Mouse (Mus musculus) c-Kit-positive CD71-positive TER-119-negative erythroid progenitor cells, embryonic 14.5 days (primary cell): Measurements from ENCODE around the gene Sema4a.

ENCODE experiments used
- DNase-seq: peaks from one replicate; pipeline ENCODE4 v3.0.0-alpha.2; 2013; ENCODE audit warnings: low read depth

The Sema4a gene

DNA sequence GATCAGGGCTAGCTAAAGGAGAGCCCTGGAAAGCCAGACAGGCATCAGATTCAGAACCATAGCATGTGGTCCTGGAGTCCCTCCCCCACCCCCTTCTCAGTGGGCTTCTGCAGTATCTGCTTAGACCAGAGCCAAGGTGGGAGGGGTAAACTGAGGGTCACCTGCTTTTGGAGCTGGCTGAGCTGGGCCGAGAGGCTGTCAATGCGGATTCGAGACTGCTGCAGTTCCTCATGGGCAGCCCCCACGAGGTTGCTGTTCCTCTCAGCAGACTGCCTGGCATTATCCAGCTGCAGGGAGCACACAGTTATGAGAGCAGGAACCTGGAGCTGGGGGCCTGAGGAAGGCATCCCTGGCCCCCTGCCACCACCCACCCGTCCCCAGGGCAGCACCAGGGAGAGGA, 25.1 kb upstream of the Sema4a start:
- no peak for DNase-seq

DNA sequence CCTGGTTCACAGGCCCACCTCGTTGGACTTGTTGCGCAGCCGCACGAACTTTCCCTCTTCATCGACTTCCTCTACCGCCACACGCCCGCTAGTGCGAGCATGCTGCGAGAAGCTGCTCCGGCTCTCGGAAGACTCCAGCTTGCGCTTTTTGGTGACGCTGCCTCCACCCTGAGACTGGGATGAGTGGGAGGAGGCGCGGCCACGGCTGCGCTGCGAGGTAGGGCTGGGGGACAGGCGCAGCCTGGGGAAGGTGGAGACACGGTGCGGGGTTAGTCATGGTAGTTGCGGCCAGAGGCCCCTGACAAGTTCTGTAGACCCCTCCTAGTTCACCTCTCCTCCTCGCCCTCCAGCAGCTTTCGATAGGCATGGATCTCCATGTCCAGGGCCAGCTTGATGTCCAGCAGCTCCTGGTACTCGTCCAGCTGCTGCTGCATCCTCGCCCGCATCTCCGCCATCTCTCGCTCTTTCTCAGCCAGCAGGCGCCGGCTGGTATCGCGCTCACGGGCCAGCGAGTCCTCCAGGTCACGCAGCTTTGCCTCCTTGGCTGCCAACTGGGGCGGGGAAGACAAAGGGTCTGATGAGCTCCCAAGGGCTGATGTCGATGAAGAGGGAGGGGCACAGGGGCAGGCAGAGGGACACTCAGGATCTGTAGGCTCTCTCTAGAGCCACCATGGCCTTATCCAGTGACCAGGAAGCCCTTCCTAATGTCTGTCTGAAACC, 23.8 kb upstream of the Sema4a start:
- DNase-seq: no peak

- DNase-seq: no peak
Observed at GRCm38 (mm10) chr3:88483621-88484020, 22.6 kb upstream of the Sema4a start.

DNA sequence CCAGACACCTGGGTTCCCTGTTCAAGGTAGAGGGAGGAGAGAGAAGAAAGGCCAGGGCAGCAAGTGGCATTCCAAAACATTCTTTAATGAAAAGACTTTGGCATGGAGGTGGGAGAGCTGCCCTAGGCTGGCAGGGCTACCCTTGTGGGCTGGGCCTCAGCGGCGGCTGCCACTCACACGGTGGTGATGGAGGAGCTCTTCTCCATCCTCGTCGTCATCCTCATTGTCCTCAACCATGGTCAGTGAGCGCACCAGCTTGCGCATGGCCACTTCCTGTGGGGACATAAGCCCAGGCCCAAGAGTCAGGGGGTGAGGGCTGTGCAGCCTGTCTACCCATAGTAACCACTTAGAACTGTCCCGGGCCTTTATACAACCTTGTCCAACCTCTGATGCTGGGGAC, 22.2 kb upstream of the Sema4a start:
- no peak for DNase-seq

DNA sequence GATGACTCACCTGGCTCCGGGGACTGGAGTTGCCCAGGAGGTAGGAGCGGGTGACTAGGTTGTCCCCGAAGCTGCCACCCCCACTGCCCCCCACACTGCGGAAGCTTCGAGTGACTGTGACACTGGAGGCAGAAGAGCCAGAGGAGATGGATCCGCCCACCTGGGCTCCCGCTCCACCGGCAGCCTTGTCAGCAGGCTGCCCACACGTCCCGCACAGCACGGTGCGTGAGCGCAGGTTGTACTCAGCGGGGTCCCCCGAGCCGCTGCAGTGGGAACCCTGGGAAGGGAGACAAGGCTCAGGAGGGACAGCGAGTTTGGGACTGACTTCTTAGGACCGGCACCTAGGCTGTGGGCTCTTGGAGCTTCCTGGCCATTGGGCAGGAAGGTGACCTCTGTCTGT, 21.4 kb upstream of the Sema4a start:
- no peak for DNase-seq

- no peak for DNase-seq
Observed at GRCm38 (mm10) chr3:88481372-88482040, 20.5 kb upstream of the Sema4a start.

GRCm38 (mm10) chr3:88480679-88481078, 19.7 kb upstream of the Sema4a start:
- DNase-seq: no peak

DNA sequence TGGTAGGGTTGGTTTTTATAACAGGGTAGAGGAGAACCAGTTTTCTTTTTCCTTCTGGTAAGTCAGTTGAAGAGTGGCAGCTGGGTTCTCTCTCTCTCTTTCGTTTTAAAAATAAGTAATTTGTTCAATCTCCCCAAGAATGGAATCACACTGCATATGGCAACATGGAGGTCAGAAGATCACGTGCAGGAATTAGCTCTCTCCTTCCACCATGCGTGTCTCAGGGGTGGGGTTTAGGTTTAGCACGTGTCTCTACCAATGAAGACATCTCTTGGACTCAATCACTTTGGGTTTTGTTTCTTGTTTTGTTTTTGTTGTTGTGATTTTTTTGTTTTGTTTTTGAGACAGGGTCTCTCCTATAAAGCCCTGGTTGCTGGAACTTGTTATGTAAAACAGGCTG, 18.8 kb upstream of the Sema4a start:
- no peak for DNase-seq

DNA sequence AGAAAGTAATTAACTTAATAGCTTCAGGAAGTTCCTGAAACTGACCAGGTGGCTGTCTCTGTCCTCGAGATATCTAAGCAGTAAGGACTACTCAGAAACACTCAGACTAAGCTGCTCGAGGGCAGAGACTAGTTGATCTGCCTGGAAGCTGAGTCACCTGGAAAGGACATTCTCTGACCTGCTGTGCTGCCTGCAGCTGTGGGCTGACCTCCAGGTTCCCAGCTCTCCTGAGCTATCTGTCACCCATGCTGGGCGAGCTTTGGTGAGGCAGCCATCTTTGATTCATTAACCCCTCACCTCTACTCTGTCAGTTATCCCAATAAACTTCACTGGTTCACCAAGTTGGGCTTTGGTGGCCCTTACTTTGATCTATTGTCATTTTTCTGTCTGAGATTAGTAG, 18.2 kb upstream of the Sema4a start:
- DNase-seq: no peak

GRCm38 (mm10) chr3:88477735-88478134, 16.8 kb upstream of the Sema4a start:
- DNase-seq: peak; percentile 78

- DNase-seq: no peak
Observed at GRCm38 (mm10) chr3:88476403-88476802, 15.4 kb upstream of the Sema4a start.

- no peak for DNase-seq
Observed at GRCm38 (mm10) chr3:88473571-88473970, 12.6 kb upstream of the Sema4a start.

- DNase-seq: no peak
Observed at GRCm38 (mm10) chr3:88473020-88473419, 12.0 kb upstream of the Sema4a start.

- no peak for DNase-seq
Observed at GRCm38 (mm10) chr3:88470943-88471479, 10.0 kb upstream of the Sema4a start.

- no peak for DNase-seq
Observed at GRCm38 (mm10) chr3:88469466-88469865, 8.5 kb upstream of the Sema4a start.

DNA sequence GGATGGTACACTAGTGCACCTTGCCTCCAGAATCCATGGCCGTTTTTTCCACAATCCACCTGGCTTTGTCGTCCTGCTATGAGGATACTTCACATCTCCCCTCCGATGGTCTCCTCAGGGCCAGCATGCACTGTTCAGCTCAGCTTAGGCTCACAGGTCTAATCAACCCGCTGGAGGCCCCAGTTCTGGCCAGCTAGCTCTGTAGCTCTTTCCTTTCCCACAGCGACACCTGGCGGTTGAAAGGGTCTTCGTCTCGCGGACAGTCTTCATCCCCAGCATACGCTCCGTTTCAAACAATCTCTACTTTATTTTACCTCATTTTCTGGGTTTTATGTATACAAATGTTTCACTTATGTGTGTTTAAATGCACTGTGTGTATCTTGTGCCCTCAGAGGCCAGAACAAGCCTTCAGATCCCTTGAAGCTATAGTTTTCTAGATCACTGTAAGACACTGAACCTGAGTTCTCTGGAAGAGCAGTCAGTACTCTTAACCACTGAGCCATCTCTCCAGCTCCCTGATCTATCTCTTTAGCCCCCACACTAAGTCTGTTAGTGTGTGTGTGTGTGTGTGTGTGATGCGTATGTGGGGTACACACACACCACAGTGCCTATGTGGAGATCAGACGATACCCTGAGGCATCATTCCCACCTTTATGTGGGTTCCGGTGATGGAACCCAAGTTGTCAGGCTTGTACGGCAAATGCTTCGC, 6.3 kb upstream of the Sema4a start:
- DNase-seq: peak; percentile 88

DNA sequence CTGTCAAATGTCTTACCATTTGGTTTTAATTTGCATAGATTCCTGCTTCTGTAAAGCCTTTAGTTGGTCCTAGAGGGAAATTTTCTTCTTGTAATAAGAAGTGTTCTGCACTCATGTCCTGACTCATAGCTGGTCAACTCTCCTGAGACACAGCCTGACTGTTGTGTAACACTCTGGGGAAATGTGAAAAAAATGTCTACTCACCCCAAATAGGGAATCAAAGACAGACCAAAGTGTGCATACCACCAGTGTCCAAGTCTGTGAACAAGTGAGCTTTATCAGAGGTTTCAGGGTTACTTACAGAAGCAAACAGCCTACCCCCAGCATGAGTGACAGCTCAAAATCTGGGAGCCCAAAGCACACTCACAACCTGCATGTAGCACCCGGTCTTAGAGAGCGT, 4.1 kb upstream of the Sema4a start:
- DNase-seq: no peak

DNA sequence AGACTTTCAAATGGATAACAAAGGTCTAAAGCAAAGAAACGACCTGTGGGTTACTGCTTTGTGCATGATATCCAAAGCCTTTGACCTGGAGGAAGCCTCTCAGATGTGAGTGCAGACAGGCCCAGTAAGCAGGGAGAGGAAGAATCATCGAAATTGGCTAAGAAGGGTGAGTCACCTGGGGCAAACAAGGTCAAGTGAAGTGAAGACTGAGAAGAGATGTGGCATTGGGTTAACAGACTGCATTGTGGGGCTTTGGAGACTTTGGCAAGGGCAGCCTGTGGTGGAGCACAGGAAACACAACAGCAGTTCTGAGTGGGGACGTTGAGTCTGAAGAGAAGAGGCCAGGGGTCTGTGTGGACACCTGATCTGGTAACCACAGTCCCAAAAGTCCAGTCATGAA, 3.4 kb upstream of the Sema4a start:
- no peak for DNase-seq

DNA sequence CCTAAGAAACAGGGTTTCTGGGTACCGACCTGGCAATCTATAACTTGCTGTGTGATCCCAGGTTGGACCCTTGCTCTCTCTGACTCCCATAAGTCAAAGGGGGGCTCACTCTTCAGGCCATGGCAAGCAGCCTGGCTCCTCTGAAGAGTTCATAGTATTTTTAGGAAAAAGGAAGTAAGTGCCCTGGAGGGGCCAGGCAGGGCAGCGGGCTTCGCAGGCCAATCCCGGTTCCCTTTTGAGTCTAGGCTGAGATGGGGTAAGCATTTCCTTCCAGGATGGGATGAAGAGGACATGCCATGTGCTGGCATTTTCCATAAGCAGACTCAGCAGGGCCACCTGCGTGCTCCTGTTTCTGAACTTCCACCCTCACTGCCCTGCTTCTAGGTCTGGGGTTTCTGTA, 953 bp downstream of the Sema4a start:
- no peak for DNase-seq

- DNase-seq: no peak
Observed at GRCm38 (mm10) chr3:88458778-88459219, 2.2 kb downstream of the Sema4a start.

- DNase-seq: no peak
Observed at GRCm38 (mm10) chr3:88456746-88457532, 4.0 kb downstream of the Sema4a start.

DNA sequence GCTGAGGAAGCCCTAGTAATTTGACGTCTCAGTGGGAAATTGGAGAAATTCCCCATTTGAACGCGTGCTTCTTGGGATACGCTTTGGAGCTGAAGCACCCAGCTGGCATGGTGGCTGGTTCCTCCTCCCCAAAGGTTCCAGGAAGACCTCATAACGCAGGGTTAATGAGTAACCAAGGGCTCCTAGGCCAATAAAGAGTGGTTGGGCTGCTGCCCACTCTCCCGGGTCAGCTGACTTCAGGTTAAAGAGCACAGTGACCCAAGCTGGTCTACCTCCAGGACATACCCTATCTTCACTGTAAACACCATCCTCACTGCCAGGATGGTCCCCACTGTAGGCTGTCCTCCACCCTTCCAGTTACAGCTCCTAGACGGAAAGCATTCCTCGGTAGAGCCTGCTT, 4.7 kb downstream of the Sema4a start:
- DNase-seq: no peak
